Mouse (Mus musculus): ENCODE results near the gene Mgmt.

The Mgmt gene

GRCm38 (mm10) chr7:137116246-137116645, 221.8 kb downstream of the Mgmt start:
- no peak for DNase-seq (ENCODE audit: extremely low spot score)

GRCm38 (mm10) chr7:137121243-137121858, 226.9 kb downstream of the Mgmt start:
- DNase-seq (ENCODE audit: extremely low spot score): no peak

GRCm38 (mm10) chr7:137128726-137129125, 234.3 kb downstream of the Mgmt start:
- DNase-seq (ENCODE audit: extremely low spot score): no peak

- no peak for DNase-seq (ENCODE audit: extremely low spot score)
These were observed 235.8 kb downstream of the Mgmt start for GRCm38 (mm10) chr7:137130211-137130610.

GRCm38 (mm10) chr7:137131957-137132356, 237.5 kb downstream of the Mgmt start:
- no peak for DNase-seq (ENCODE audit: extremely low spot score)

- no peak for DNase-seq (ENCODE audit: extremely low spot score)
These were observed 243.7 kb downstream of the Mgmt start for GRCm38 (mm10) chr7:137138101-137138500.

GRCm38 (mm10) chr7:137140321-137140720, 245.9 kb downstream of the Mgmt start:
- DNase-seq (ENCODE audit: extremely low spot score): no peak

- no peak for DNase-seq (ENCODE audit: extremely low spot score)
These were observed 247.0 kb downstream of the Mgmt start for GRCm38 (mm10) chr7:137141386-137141785.

- DNase-seq (ENCODE audit: extremely low spot score): no peak
These were observed 252.7 kb downstream of the Mgmt start for GRCm38 (mm10) chr7:137147101-137147500.

- DNase-seq (ENCODE audit: extremely low spot score): no peak
These were observed 257.4 kb downstream of the Mgmt start for GRCm38 (mm10) chr7:137151854-137152253.

GRCm38 (mm10) chr7:137154623-137155022, 260.2 kb downstream of the Mgmt start:
- no peak for DNase-seq (ENCODE audit: extremely low spot score)

- no peak for DNase-seq (ENCODE audit: extremely low spot score)
These were observed 264.7 kb downstream of the Mgmt start for GRCm38 (mm10) chr7:137159086-137159485.

- DNase-seq (ENCODE audit: extremely low spot score): peak; percentile 20
These were observed 277.9 kb downstream of the Mgmt start for GRCm38 (mm10) chr7:137172278-137172677.
